Mouse (Mus musculus) skeletal muscle tissue, adult 2 months (tissue): ENCODE measurements around the gene Lpo.

ENCODE experiments used
- DNase-seq: peaks from one replicate; pipeline ENCODE4 v3.0.0-alpha.2; 2012; ENCODE audit warnings: low read depth, low spot score

Lpo gene

GRCm38 (mm10) chr11:87805448-87805847, 22.6 kb downstream of the Lpo start:
- no peak for DNase-seq

GRCm38 (mm10) chr11:87802621-87803020, 25.5 kb downstream of the Lpo start:
- no peak for DNase-seq

- DNase-seq = no peak
Measured at GRCm38 (mm10) chr11:87801711-87802275, 26.3 kb downstream of the Lpo start.

DNA sequence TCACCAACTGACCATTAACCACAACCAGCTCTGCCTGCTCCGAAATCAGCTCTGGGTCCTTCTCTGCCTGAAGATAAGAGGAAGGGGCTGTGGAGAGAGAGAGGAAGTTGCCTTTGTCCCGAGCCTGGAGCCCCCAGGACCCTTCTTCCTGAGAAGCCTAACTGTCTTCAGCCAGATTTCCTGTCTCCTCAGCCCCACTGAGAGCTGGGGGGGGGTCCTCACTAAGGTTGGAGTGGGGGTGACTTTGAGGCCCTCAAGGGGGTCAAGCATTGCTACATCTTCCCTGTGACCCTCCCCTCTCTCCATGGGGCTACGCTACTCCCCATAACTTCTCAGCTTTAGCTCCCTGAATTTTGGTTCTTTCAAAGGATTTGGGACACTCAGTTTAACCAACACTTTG, 34.6 kb downstream of the Lpo start, which contains the start of gene Mpo:
Gene Mpo (plus strand): TSS at position 122 of the 400 bp plus-strand sequence.
- DNase-seq = no peak

DNA sequence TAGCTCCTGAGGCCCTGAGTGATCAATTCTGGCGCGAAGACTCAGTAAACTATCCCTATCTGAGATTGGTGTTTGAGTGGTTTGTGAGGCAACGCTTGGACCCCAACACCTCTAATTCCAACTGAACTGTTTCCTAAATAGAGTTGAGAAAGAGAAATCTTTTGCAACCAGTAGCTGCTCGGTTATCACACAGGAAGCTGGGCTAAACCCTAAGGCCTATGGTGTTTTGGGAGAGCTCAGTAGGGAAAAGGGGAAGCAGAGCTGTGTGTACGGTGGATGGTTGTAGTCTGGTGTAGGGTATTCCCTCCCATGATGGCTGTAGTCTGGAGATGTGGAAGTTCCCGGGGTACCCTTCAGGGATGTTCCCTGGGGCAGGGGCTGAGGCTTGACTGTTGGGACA, 38.0 kb downstream of the Lpo start:
- DNase-seq = no peak

GRCm38 (mm10) chr11:87780130-87780529, 48.0 kb downstream of the Lpo start:
- DNase-seq = no peak

- DNase-seq = no peak
Measured at GRCm38 (mm10) chr11:87779392-87779791, 48.7 kb downstream of the Lpo start.

DNA sequence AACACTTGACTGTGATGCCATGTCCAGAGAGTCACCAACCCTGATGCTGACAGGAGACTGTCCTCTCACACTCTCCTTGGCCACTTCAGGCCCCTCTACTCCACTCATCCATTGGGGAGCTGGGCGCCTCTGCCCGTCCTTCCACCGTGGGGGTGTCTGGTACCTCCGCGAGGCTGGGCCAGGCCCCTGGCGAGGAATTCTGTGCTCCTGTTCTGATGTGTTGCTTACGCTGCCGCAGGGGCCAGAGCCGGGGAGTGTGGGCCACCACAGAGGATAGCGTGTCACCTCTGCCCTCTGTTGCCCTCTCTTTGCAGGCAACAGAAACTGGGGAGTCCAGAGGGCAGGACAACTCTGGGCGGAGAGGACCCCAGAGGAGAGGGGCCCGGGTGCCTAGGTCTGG, 49.2 kb downstream of the Lpo start:
- no peak for DNase-seq

- DNase-seq = no peak
Measured at GRCm38 (mm10) chr11:87778100-87778765, 49.9 kb downstream of the Lpo start.

GRCm38 (mm10) chr11:87772354-87772753, 55.7 kb downstream of the Lpo start:
- DNase-seq = no peak

DNA sequence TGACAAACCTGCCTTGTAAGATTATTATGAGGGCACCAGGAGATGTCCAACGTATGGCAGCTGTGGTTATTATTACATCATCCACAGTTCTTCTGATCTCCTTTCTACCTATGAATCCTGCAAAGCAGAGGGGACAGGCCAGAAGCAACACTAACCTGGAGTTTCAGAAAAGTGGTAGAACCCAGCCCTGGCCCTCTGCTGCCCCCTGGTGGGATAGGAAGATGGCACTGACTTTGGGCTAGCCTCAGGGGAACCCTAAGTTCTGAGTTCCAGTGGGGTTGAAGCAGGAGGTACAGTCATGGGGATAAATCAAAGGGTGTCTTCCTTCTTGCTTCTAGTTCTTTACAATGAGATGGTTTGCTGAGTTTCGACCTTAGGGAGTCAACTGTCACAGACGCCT, 57.1 kb downstream of the Lpo start:
- DNase-seq = no peak

DNA sequence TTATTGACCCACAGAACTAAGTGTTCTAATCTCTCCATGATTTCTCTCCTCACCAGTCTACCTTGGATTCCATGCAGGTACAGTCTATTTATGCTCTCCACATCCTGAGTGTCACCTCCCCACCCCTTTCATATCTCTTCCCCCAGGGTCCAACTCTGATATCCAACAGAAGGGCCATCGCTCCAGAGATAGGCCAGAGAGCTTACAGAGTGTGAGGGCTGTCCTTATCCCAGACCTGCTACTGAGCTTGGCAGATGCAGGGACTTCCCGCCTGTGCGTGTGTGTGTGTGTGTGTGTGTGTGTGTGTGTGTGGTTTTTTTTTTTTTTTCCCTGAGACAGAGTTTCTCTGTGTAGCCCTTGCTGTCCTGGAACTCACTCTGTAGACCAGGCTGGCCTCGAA, 59.3 kb downstream of the Lpo start:
- no peak for DNase-seq

GRCm38 (mm10) chr11:87763988-87764876, 63.9 kb downstream of the Lpo start:
- DNase-seq = no peak

- no peak for DNase-seq
Measured at GRCm38 (mm10) chr11:87763511-87763987, 64.5 kb downstream of the Lpo start.

DNA sequence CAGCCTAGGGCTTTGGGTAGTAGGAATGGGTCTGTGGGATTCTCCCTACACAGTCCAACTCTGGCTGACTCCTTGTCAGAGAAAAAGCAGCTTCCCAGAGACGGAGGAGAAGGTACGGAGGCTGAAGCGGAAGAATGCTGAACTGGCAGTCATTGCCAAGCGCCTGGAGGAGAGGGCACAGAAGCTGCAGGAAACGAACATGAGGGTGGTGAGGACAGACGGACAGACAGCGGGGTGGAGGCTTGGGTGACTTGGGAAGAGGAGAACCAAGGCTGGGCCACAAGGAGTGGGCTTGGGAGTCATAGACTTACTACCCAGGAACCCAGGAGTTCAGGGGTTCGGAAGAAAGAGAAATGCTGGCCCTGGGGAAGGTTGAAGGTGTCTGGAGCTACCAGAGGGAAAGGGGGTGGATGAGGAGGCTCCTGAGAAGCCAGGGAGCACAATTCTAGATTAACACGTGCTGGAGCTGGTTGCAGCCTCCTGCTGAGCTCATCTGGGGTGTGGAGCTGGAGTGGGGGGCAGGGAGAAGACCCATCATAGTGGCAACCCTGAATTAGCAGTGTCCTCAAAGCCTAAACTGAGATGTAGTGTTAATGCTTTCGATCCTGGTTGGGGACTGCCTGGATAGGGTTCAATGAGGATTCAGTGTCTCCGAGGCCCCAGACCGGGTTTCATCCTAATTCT, 65.2 kb downstream of the Lpo start:
- no peak for DNase-seq

- no peak for DNase-seq
Measured at GRCm38 (mm10) chr11:87761806-87762701, 66.0 kb downstream of the Lpo start.

DNA sequence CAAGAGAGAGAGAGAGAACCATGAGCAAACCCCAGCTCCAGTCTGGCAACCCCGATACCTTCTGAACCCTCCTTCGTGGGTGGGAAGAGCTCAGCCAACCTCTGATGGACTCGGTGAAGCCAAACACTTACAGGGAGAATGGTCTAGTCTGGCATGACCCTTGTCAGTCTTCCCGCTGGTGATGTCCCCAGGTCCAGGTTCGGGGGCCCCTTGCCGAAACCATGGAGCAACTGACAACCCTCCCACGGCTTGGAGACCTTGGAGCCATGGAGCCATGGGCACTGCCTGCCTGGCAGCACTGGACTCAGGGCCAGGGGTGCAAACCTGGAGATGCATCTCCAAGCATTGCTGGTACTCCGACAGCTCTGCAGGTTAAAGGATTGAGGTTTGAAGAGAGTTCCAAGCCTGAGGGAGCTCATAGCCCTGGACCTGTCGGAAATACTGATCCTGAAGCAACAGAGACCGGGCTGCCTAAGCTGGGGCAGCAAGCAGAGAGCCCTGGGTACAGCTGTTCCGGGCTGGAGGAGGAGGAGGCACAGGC, 66.8 kb downstream of the Lpo start:
- DNase-seq = no peak

DNA sequence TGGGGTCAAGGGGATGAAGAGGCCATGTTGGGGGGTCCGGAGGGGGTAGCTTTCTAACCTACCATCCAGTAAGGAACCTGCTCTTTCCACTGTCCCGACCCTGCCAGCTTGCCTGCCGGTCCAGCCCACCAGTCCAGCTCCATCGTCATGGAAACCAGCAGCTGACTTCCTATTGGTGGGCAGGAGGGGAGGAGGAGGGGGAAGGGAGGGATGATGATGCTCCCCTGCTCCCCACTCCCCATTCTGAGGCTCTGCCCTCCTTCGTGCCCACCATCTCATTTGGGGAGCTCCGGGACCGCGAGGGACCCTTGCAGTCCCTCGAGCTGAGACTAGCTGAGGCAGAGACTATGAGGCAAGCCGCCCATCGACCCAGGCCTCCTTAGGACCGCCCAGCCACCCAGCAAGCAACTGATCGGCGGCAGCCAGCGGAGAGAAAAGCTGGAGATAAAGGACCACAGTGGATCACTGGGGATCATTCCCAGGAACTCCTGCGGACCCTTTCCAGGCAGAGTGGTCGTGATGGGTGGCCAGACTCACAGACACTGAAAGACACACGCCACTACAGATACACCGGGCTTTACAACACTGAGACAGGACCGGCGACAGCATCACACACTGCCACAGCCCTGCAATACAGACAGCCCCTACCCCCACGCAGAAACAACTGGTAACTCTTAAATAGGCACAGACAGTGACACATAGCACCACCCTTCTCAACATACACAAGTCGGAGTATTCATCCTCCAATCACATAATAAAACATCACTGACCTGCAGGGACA, 67.6 kb downstream of the Lpo start, which contains the start of gene Tspoap1:
Gene Tspoap1 (plus strand): TSS at position 241 of the 781 bp plus-strand sequence.
- no peak for DNase-seq

DNA sequence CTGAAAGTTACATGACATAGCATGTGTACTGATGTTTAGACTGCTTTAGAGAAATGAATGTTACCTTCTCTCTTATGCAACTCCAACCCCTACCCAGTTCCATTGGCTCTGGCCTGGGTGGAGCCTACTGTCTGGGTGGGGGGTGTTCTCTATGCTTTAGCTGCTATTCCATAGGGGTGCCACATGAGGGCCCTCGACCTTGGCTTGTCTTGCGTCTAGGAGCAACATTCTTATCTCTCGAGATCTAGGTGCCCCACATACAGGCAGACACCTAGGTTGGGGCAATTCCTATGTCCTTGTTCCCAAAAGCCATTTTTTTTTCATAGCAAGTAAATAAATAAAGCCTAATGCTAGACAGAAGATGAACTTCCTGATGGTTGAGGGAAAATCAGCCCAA, 68.5 kb downstream of the Lpo start:
- DNase-seq = no peak
